Mouse (Mus musculus) urinary bladder, postnatal 4 days (tissue): Measurements from ENCODE around the gene Vil1.
"Not testable (repeated sequence)": the region's sequence is repeated elsewhere in the genome, so short reads cannot be mapped to it uniquely, and the experiment has no call there.

Experiments
- DNase-seq, 2 experiments: peaks; one replicate each; pipeline ENCODE4 v3.0.0; 2021 to 2022; ENCODE audit warnings: low spot score in 2 of 2

The Vil1 gene

GRCm38 (mm10) chr1:74387386-74387988 is 21.7 kb upstream of the Vil1 start:
- no peak for DNase-seq

- no peak for DNase-seq
These were observed 20.7 kb upstream of the Vil1 start for GRCm38 (mm10) chr1:74388398-74388920.

- DNase-seq = no peak
These were observed 19.3 kb upstream of the Vil1 start for GRCm38 (mm10) chr1:74389831-74390286.

DNA sequence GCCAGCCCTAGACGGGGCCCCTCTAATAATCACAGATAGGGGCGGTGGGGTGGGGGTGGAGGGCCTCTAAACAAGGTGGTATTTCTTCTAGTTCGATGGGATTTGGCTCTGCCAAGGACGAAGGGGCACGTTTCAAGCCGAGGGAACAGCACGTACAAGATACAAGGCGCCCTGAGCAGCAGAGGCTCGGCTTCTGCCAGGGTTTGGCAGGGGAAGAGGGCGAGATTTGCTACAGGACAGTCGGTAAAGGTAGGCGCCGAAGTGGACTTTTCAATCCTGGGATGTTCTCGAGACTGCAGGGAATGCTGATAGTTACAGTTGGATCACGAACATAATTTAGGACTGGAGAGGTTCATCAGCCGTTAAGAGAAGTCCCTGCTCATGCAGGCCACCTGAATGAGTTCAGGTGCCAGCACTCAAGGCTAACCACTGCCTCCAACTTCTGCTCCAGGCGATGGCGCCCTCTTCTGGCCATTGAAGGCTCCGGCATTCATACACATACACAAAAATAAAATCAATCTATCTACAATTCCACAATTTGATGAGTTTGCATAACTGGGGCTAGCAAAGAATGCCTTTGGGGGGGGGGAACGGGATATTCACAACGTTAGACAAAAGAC is 18.8 kb upstream of the Vil1 start:
- peak in 1 of 2 experiments; percentile 56 for DNase-seq

- peak; percentile 98 for DNase-seq
These were observed 18.0 kb upstream of the Vil1 start, which contains the start of gene Ctdsp1 for GRCm38 (mm10) chr1:74390924-74391748. Ctdsp1 (plus strand) TSS chr1:74391509.

DNA sequence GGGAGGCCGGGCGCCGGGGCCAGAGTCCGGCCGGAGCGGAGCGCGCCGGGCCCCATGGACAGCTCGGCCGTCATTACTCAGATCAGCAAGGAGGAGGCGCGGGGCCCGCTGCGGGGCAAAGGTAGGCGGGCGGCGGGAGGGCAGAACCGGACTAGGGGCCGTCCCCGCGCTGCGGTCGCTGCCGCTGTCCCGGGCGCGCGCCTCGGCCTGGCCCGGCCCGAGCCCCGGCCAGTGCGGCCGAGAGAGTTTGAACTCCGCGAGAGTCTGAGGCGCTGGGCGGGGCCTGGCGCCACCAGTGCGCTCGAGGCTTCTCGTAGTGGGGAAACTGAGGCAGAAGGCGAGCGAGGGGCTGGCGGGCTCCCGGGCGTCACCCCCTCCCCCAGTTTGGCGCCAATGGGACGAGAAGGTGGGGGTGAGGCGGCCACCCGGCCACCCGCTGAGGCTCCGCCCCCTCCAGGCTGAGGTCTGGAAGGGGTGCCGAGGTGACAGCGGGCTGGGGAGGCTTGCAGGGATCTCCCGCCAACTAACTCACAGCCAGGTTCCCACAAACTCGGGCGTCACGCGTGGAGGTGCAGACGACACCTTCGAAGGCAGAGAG is 17.2 kb upstream of the Vil1 start:
- peak; percentile 75 to 77 for DNase-seq

DNA sequence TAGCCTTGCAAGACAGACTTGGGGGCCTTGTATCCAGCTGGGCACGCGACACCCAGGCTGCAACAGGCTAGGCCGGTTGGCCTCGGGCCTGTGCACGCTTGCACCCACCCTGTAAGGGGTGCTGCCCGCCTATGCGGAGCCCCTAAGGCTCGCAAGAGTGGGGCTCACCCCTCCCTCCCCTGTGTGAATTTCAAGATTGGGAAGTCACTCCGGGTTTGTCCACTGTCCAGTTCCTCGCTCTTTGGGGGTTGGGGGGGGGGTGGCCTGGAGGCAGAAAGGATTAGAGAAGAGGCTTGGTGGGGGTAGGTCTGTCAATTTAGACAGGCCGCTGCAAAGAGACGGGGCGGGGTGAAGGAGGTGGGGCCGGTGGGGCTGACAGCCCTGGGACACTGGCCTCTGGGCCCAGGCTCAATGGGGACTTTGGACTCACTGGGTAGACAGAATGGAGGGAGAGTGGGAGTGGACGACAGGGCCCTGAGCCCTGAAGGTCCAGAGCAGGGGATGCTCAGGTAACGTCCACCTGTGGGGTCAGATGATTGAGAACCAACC is 16.7 kb upstream of the Vil1 start:
- DNase-seq = no peak

DNA sequence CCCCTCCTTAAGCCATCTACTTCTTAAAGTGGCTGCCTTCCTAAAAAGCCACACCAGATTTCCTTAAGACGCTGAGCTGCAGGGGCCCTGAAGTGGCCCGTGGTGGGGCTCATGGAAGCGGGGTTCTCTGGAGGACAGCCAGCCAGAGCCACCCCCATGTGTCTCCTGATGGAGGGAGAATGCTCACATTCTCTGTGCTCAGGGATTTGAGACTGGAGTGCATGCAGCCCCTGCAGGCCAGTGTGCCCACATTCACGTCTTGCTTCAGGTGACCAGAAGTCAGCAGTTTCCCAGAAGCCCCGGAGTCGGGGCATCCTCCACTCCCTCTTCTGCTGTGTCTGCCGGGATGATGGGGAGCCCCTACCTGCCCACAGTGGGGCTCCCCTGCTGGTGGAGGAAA is 16.2 kb upstream of the Vil1 start:
- DNase-seq = no peak

- DNase-seq = no peak
These were observed 15.5 kb upstream of the Vil1 start for GRCm38 (mm10) chr1:74393697-74394096.

- no peak for DNase-seq
These were observed 14.9 kb upstream of the Vil1 start for GRCm38 (mm10) chr1:74394311-74394710.

- DNase-seq = no peak
These were observed 14.3 kb upstream of the Vil1 start for GRCm38 (mm10) chr1:74394858-74395257.

- no peak for DNase-seq
These were observed 13.9 kb upstream of the Vil1 start for GRCm38 (mm10) chr1:74395290-74395689.

DNA sequence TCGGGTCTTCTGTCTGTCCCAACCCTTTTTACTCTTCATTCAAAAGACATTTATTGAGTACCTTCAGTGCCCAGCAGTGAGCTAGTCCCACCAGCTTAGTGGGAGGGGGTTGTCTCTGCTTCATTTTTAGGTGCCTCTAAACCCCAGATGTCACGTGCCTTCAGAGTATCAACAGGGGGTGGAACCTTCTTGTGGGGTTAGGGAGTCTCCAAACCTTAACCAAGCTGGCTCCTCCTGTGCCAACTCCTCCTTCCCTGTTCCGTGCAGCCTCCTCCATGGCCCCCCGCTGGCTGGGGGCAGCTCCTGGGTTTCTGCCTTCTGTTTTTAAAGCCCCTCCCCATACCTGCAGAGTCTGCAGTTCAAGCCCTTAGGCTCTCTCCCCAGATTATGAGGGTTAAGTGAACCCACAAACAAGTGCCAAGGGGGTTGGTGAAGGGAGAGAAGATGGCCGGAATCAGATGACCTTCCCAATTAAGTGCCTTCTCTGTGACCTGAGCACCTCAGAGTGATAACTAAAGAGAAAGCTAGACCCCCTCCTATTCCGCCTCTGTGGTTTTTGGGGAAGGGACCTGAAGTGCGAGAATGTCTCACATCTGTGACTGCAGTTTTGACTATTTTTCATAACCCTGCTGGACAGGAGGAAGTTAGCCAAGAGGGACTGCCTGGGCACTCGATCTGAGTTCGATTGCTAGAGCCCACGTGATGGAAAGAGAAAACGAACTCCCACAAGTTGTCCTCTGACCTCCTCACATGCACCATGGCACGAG is 12.5 kb upstream of the Vil1 start:
- DNase-seq = not testable (repeated sequence)

GRCm38 (mm10) chr1:74397268-74397918 is 11.8 kb upstream of the Vil1 start:
- peak; percentile 99 to 100 for DNase-seq

DNA sequence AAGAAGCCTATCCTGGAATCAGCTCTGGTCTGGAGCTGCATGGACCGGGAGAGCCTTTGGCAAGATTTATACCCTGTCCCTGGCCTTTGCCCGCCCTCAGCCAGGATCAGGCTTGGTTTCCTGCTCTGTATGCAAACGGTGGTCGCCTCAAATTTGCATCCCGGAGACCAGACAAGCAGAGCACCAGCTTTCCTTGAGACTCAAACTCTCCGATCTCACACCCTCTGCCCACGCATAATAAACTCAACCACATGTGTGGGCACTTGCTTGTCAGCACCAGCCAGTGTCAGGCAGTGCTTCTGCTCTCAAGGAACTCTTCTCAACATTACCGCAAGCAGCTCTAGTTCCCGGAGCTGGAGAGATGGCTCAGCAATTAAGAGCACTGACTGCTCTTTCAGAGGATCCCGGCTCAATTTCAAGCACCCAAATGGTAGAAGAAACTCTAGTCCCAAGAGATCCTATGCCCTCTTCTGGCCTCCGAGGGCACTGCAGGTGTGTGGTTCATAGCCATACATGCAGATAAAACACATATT is 11.2 kb upstream of the Vil1 start:
- peak in 1 of 2 experiments; percentile 64 for DNase-seq

- no peak for DNase-seq
These were observed 8.6 kb upstream of the Vil1 start for GRCm38 (mm10) chr1:74400531-74400930.

- DNase-seq = no peak
These were observed 8.0 kb upstream of the Vil1 start for GRCm38 (mm10) chr1:74401015-74401702.

GRCm38 (mm10) chr1:74404206-74404605 is 5.0 kb upstream of the Vil1 start:
- DNase-seq = no peak

GRCm38 (mm10) chr1:74411753-74412325 is 2.7 kb downstream of the Vil1 start:
- no peak for DNase-seq
